Mouse (Mus musculus): ENCODE data around the gene Nup153. TPM values are rescaled to one million over a fixed set of nuclear protein-coding genes. Genes with fewer than 3 reads are reported as not detected.

Gene Nup153
- total RNA-seq (2021): 10 to 100 TPM; 52.0 to 57.7 TPM

- intact Hi-C loops (cut with DNase I): no loop called here
These were observed at the start of gene Nup153 for GRCm38 (mm10) chr13:46727837-46728268. Nup153 (minus strand) TSS chr13:46727940.

GRCm38 (mm10) chr13:46777461-46777860 is 49.7 kb upstream of the Nup153 start:
- no peak for DNase-seq (ENCODE audit: low spot score in 2 of 2)
- intact Hi-C loops (cut with DNase I): no loop called here

More at GRCm38 (mm10) chr13:46727837-46728268, at the start of gene Nup153:
- DNase-seq (ENCODE audit: low spot score in 2 of 2): peak; percentile 99 to 100

- no peak for DNase-seq (ENCODE audit: low spot score in 2 of 2)
- intact Hi-C loops (cut with DNase I): no loop called here
These were observed 49.0 kb upstream of the Nup153 start for GRCm38 (mm10) chr13:46776636-46777305.

GRCm38 (mm10) chr13:46774998-46775397 is 47.3 kb upstream of the Nup153 start:
- intact Hi-C loops (cut with DNase I): no loop called here

GRCm38 (mm10) chr13:46772581-46772980 is 44.8 kb upstream of the Nup153 start:
- DNase-seq (ENCODE audit: low spot score in 2 of 2): no peak
- intact Hi-C loops (cut with DNase I): no loop called here

More at GRCm38 (mm10) chr13:46774998-46775397, 47.3 kb upstream of the Nup153 start:
- DNase-seq (ENCODE audit: low spot score in 2 of 2): no peak

GRCm38 (mm10) chr13:46765361-46765760 is 37.6 kb upstream of the Nup153 start:
- intact Hi-C loops (cut with DNase I): no loop called here
- DNase-seq (ENCODE audit: low spot score in 2 of 2): no peak

- DNase-seq (ENCODE audit: low spot score in 2 of 2): no peak
- intact Hi-C loops (cut with DNase I): no loop called here
These were observed 35.5 kb upstream of the Nup153 start for GRCm38 (mm10) chr13:46763210-46763609.

GRCm38 (mm10) chr13:46760921-46761320 is 33.2 kb upstream of the Nup153 start:
- no peak for DNase-seq (ENCODE audit: low spot score in 2 of 2)
- intact Hi-C loops (cut with DNase I): no loop called here

GRCm38 (mm10) chr13:46759281-46759809 is 31.6 kb upstream of the Nup153 start:
- DNase-seq (ENCODE audit: low spot score in 2 of 2): no peak
- intact Hi-C loops (cut with DNase I): no loop called here

- intact Hi-C loops (cut with DNase I): no loop called here
- DNase-seq (ENCODE audit: low spot score in 2 of 2): no peak
These were observed 30.9 kb upstream of the Nup153 start for GRCm38 (mm10) chr13:46758627-46759026.

GRCm38 (mm10) chr13:46757946-46758345 is 30.2 kb upstream of the Nup153 start:
- DNase-seq (ENCODE audit: low spot score in 2 of 2): no peak
- intact Hi-C loops (cut with DNase I): no loop called here

- DNase-seq (ENCODE audit: low spot score in 2 of 2): no peak
- intact Hi-C loops (cut with DNase I): no loop called here
These were observed 25.6 kb upstream of the Nup153 start for GRCm38 (mm10) chr13:46753294-46753693.

- intact Hi-C loops (cut with DNase I): no loop called here
- no peak for DNase-seq (ENCODE audit: low spot score in 2 of 2)
These were observed 25.0 kb upstream of the Nup153 start for GRCm38 (mm10) chr13:46752566-46753229.

- intact Hi-C loops (cut with DNase I): no loop called here
- DNase-seq (ENCODE audit: low spot score in 2 of 2): no peak
These were observed 20.6 kb upstream of the Nup153 start for GRCm38 (mm10) chr13:46748138-46748873.

GRCm38 (mm10) chr13:46743821-46744220 is 16.1 kb upstream of the Nup153 start:
- intact Hi-C loops (cut with DNase I): no loop called here
- no peak for DNase-seq (ENCODE audit: low spot score in 2 of 2)

GRCm38 (mm10) chr13:46742367-46742766 is 14.6 kb upstream of the Nup153 start:
- intact Hi-C loops (cut with DNase I): no loop called here
- DNase-seq (ENCODE audit: low spot score in 2 of 2): peak in 1 of 2 experiments; percentile 33

- intact Hi-C loops (cut with DNase I): no loop called here
- DNase-seq (ENCODE audit: low spot score in 2 of 2): no peak
These were observed 11.7 kb upstream of the Nup153 start for GRCm38 (mm10) chr13:46739426-46739825.

- intact Hi-C loops (cut with DNase I): no loop called here
These were observed 9.7 kb upstream of the Nup153 start for GRCm38 (mm10) chr13:46737482-46737881.

GRCm38 (mm10) chr13:46736479-46736865 is 8.7 kb upstream of the Nup153 start:
- intact Hi-C loops (cut with DNase I): no loop called here

More at GRCm38 (mm10) chr13:46737482-46737881, 9.7 kb upstream of the Nup153 start:
- no peak for DNase-seq (ENCODE audit: low spot score in 2 of 2)

GRCm38 (mm10) chr13:46735808-46736478 is 8.2 kb upstream of the Nup153 start:
- DNase-seq (ENCODE audit: low spot score in 2 of 2): peak; percentile 26 to 33
- intact Hi-C loops (cut with DNase I): no loop called here

More at GRCm38 (mm10) chr13:46736479-46736865, 8.7 kb upstream of the Nup153 start:
- no peak for DNase-seq (ENCODE audit: low spot score in 2 of 2)

Data from left cerebral cortex, postnatal 25 days (tissue).